8 mouse cellular contexts compared by ENCODE assay signal in the genomic region with DNA sequence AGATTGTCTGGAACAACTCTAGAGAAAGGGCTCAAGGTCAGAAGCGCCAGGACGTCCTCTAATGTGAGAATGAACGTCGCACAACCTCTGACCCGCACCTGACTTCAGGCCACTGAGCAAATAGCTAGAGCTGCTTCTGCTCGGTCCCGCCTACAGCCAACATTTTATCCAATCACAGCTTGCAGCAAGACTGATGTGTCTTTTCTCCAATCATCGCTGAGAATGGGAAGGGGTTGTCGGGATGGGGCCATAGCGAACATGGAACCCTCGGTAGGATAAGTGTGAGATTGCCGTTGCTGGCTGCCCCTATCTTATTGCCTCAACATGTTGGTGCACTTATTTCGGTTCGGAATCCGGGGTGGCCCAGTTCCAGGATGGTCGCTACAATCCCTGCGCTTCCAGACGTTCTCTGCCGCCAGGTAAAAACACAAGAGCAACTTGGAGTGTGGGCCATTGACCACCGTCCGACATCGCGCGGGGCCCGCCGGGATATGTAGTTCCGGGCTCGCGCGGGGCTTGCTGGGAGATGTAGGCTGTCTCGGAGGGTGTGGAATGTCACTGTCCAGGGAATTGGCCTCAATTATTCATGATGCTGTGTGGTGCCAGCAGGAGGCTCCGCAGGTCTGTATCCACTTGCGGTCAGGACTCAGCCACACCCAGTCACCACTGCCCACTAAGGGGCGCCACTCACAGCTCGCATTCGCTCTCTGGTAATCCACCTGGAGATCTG. TPM values are rescaled to one million over a fixed set of nuclear protein-coding genes. Genes with fewer than 3 reads are reported as not detected.
DNase-seq lines count a peak whose midpoint lies in the region; ATAC-seq and TF ChIP-seq lines count a peak whose summit lies in the region.

No protein-coding gene starts in this region.

- WGBS in cerebellum, adult 2 months: under 1% methylated on average over 36 of the region's 36 CpGs
- 1% methylated on average over 36 of the region's 36 CpGs for WGBS in forebrain, postnatal 0 days
- WGBS in lung, embryonic 15.5 days: 1% methylated on average over 36 of the region's 36 CpGs

- peak; percentile 98 for ATAC-seq in forebrain, postnatal 0 days
- peak; percentile 96 for ATAC-seq in lung, embryonic 15.5 days (ENCODE audit: borderline replicate concordance, extremely low read depth, low FRiP score, low TSS enrichment)

- peak overlapping the region; percentile 59 for H3K4me2 ChIP-seq in forebrain, postnatal 0 days (ENCODE audit: low read depth)
- H3K4me2 ChIP-seq in lung, embryonic 15.5 days: peak overlapping the region; percentile 61

- peaks cover 14 to 19% of the 10 kb centered on the region in 2 experiments for H3K4me1 ChIP-seq in MEL (ENCODE audit: control insufficient read depth in 1 of 2, insufficient read depth in 2 of 2, low read length in 2 of 2)
- H3K4me1 ChIP-seq in cerebellum, adult 2 months (ENCODE audit: control insufficient read depth, insufficient read depth, low read length): no peaks in the 10 kb centered on the region
- H3K4me1 ChIP-seq in forebrain, postnatal 0 days (ENCODE audit: insufficient read depth): 0 out of 2 replicates have a peak, but pooled peaks cover 2% of the 10 kb centered on the region
- peaks cover 18% of the 10 kb centered on the region for H3K4me1 ChIP-seq in lung, embryonic 15.5 days

- peaks cover 3% of the 10 kb centered on the region for H3K79me2 ChIP-seq in MEL (ENCODE audit: control insufficient read depth, insufficient read depth, low read length, poor library complexity)

- peak; percentile 64 to 87 for TF ChIP-seq POLR2A in MEL (IDR thresholded peaks at IDR 0.05; ENCODE audit: control insufficient read depth in 1 of 2, insufficient read depth in 1 of 2, low read depth in 1 of 2, low read length in 2 of 2, poor library complexity in 1 of 2)
- peak; percentile 62; the same call in 1 of the 2 replicates for TF ChIP-seq POLR2A in cerebellum, adult 2 months (IDR thresholded peaks at IDR 0.05; ENCODE audit: borderline replicate concordance, insufficient read depth, low read length)

- peak; percentile 44 to 63 (median 55); a peak in 5 of 6 replicates for TF ChIP-seq CTCF in MEL (IDR thresholded peaks at IDR 0.05 in 2 of 3, conservative IDR thresholded peaks at IDR 0.05 in 1 of 3; ENCODE audit: control insufficient read depth in 1 of 3, insufficient read depth in 1 of 3, low read depth in 2 of 3, low read length in 3 of 3, poor library complexity in 1 of 3, severe bottlenecking in 1 of 3)
- TF ChIP-seq CTCF in cerebellum, adult 2 months (IDR thresholded peaks at IDR 0.05; ENCODE audit: borderline replicate concordance, insufficient read depth, low read depth, low read length): peak; percentile 76
- peak; percentile 74 for TF ChIP-seq CTCF in forebrain, postnatal 0 days (IDR thresholded peaks at IDR 0.05; ENCODE audit: low read depth)

- TF ChIP-seq EP300 in MEL (IDR thresholded peaks at IDR 0.05; ENCODE audit: low read depth in 1 of 2, low read length in 2 of 2): no peak; a peak in 1 of 4 replicates

- H3K4me3 ChIP-seq in MEL (ENCODE audit: control insufficient read depth in 1 of 2, insufficient read depth in 1 of 2, low read depth in 2 of 2, low read length in 2 of 2): peak overlapping the region; percentile 83 to 91
- H3K4me3 ChIP-seq in cerebellum, adult 2 months (replicated peaks; ENCODE audit: insufficient read depth, low read depth, low read length): peak overlapping the region; percentile 79
- peak overlapping the region; percentile 73 for H3K4me3 ChIP-seq in forebrain, postnatal 0 days (ENCODE audit: low read depth, low read length)
- peak overlapping the region; percentile 56 for H3K4me3 ChIP-seq in lung, embryonic 15.5 days

- peak; percentile 2 for TF ChIP-seq RAD21 in MEL (IDR thresholded peaks at IDR 0.05; ENCODE audit: low read depth, low read length)

- peak overlapping the region; percentile 90 for H3K27ac ChIP-seq in MEL (ENCODE audit: control insufficient read depth, low read depth, low read length)
- H3K27ac ChIP-seq in cerebellum, adult 2 months (ENCODE audit: insufficient read depth, low read length): peak overlapping the region; percentile 51
- peak overlapping the region; percentile 89 for H3K27ac ChIP-seq in forebrain, postnatal 0 days (ENCODE audit: low read depth, low read length)
- peak overlapping the region; percentile 64; the same call in 1 of the 2 replicates for H3K27ac ChIP-seq in lung, embryonic 15.5 days

- peaks cover 2 to 18% of the 10 kb centered on the region in 2 experiments; a peak in 3 of 4 replicates for H3K36me3 ChIP-seq in MEL (ENCODE audit: control insufficient read depth in 1 of 2, insufficient read depth in 2 of 2, low read length in 2 of 2)
- H3K36me3 ChIP-seq in forebrain, postnatal 0 days (ENCODE audit: insufficient read depth): no peaks in the 10 kb centered on the region
- H3K36me3 ChIP-seq in lung, embryonic 15.5 days: no peaks in the 10 kb centered on the region

- H3K9me3 ChIP-seq in MEL (replicated peaks; ENCODE audit: insufficient read depth, low read length): no peaks in the 10 kb centered on the region
- no peaks in the 10 kb centered on the region for H3K9me3 ChIP-seq in forebrain, postnatal 0 days (ENCODE audit: low read length)
- H3K9me3 ChIP-seq in lung, embryonic 15.5 days: no peaks in the 10 kb centered on the region

- H3K9ac ChIP-seq in MEL (ENCODE audit: control insufficient read depth, low read depth, low read length, poor library complexity, severe bottlenecking): peak overlapping the region; percentile 85
- peak overlapping the region; percentile 68 for H3K9ac ChIP-seq in forebrain, postnatal 0 days
- H3K9ac ChIP-seq in lung, embryonic 15.5 days: peak overlapping the region; percentile 31; the same call in 1 of the 2 replicates

- peak; percentile 100 for DNase-seq in MEL (ENCODE audit: low read depth, low spot score)
- peak; percentile 98 for DNase-seq in cerebellum, adult 2 months
- DNase-seq in forebrain, postnatal 0 days: peak; percentile 97
- peak; percentile 95 for DNase-seq in heart, postnatal 4 days
- peak; percentile 96 to 97 for DNase-seq in layer of hippocampus, adult 8-10 months (ENCODE audit: low spot score in 2 of 2)
- peak; percentile 92 for DNase-seq in ovary, adult 18-20 months (ENCODE audit: low spot score)
- peak; percentile 94 for DNase-seq in thymus, postnatal 0 days (ENCODE audit: low spot score)

- H3K27me3 ChIP-seq in MEL (ENCODE audit: control insufficient read depth in 1 of 2, insufficient read depth in 2 of 2, low read length in 2 of 2): no peaks in the 10 kb centered on the region
- H3K27me3 ChIP-seq in cerebellum, adult 2 months (ENCODE audit: control insufficient read depth, insufficient read depth, low read length): no peaks in the 10 kb centered on the region
- 0 out of 2 replicates have a peak, but pooled peaks cover 4% of the 10 kb centered on the region for H3K27me3 ChIP-seq in forebrain, postnatal 0 days (ENCODE audit: insufficient read depth, low read length)
- peaks cover under 1% of the 10 kb centered on the region; the same call in 1 of the 2 replicates for H3K27me3 ChIP-seq in lung, embryonic 15.5 days

RNA-seq across cellular contexts. Expression of a gene that starts 0.9 kb away (rescaled TPM):
- 72.4 and 76.9 TPM in 2 replicates for total RNA-seq in MEL (2012; rRNA removed)
- 100 to 1,000 TPM in 1 of 2 experiments, not detected in 1; 124 TPM for polyA plus RNA-seq in MEL (2012; ENCODE audit: insufficient read depth in 1 of 2, insufficient read length in 2 of 2, low read depth in 1 of 2, low replicate concordance in 2 of 2, missing spikeins in 1 of 2)
- 51.8 and 53.5 TPM in 2 replicates for polyA plus RNA-seq in cerebellum, adult 2 months (2012; rRNA removed)
- total RNA-seq in forebrain, postnatal 0 days (2014; rRNA removed): 58.2 and 64.1 TPM in 2 replicates
- 38.7 and 44.6 TPM in 2 replicates for polyA plus RNA-seq in forebrain, postnatal 0 days (2015; fragmentation: Nextera tagmentation; extraction: Ambion mirVana)
- total RNA-seq in heart, postnatal 4 days (2021): 10 to 100 TPM; 86.3 to 87.0 TPM
- total RNA-seq in layer of hippocampus, adult 8-10 months (2022): 10 to 100 TPM; 51.9 to 59.2 (median 56.8) TPM
- 44.7 and 49.6 TPM in 2 replicates for polyA plus RNA-seq in lung, embryonic 15.5 days (2015; fragmentation: Nextera tagmentation; extraction: Ambion mirVana)
- polyA plus RNA-seq in thymus, postnatal 0 days (2015; fragmentation: Nextera tagmentation; extraction: Ambion mirVana): 32.6 and 33.9 TPM in 2 replicates

RNA-seq across cellular contexts. Expression of a gene that starts 2.4 kb away (rescaled TPM):
- total RNA-seq in MEL (2012; rRNA removed): 30.2 and 41.2 TPM in 2 replicates
- 10 to 100 TPM in 1 of 2 experiments, not detected in 1; 41.5 TPM for polyA plus RNA-seq in MEL (2012; ENCODE audit: insufficient read depth in 1 of 2, insufficient read length in 2 of 2, low read depth in 1 of 2, low replicate concordance in 2 of 2, missing spikeins in 1 of 2)
- 4.1 and 4.4 TPM in 2 replicates for polyA plus RNA-seq in cerebellum, adult 2 months (2012; rRNA removed)
- 8.0 and 9.5 TPM in 2 replicates for total RNA-seq in forebrain, postnatal 0 days (2014; rRNA removed)
- polyA plus RNA-seq in forebrain, postnatal 0 days (2015; fragmentation: Nextera tagmentation; extraction: Ambion mirVana): 3.4 and 5.1 TPM in 2 replicates
- under 1 TPM; 0.45 to 0.83 TPM for total RNA-seq in heart, postnatal 4 days (2021)
- 1 to 10 TPM; 3.0 to 5.2 (median 4.0) TPM for total RNA-seq in layer of hippocampus, adult 8-10 months (2022)
- polyA plus RNA-seq in lung, embryonic 15.5 days (2015; fragmentation: Nextera tagmentation; extraction: Ambion mirVana): 0.64 and 0.77 TPM in 2 replicates
- polyA plus RNA-seq in thymus, postnatal 0 days (2015; fragmentation: Nextera tagmentation; extraction: Ambion mirVana): 2.0 and 3.0 TPM in 2 replicates

RNA-seq across cellular contexts. Expression of a gene that starts 18.9 kb away (rescaled TPM):
- 0.04 TPM in 1 of 2 replicates, not detected in the other for total RNA-seq in MEL (2012; rRNA removed)
- under 1 TPM in 1 of 2 experiments, not detected in 1; 0.35 TPM for polyA plus RNA-seq in MEL (2012; ENCODE audit: insufficient read depth in 1 of 2, insufficient read length in 2 of 2, low read depth in 1 of 2, low replicate concordance in 2 of 2, missing spikeins in 1 of 2)
- polyA plus RNA-seq in cerebellum, adult 2 months (2012; rRNA removed): 0.74 and 0.87 TPM in 2 replicates
- 0.15 TPM in 1 of 2 replicates, not detected in the other for total RNA-seq in forebrain, postnatal 0 days (2014; rRNA removed)
- 0.08 and 0.52 TPM in 2 replicates for polyA plus RNA-seq in forebrain, postnatal 0 days (2015; fragmentation: Nextera tagmentation; extraction: Ambion mirVana)
- under 1 TPM in 1 of 2 experiments, not detected in 1; 0.19 TPM for total RNA-seq in heart, postnatal 4 days (2021)
- under 1 TPM in 3 of 4 experiments, not detected in 1; 0.43 to 0.48 (median 0.45) TPM for total RNA-seq in layer of hippocampus, adult 8-10 months (2022)
- 0.16 TPM in 2 replicates for polyA plus RNA-seq in lung, embryonic 15.5 days (2015; fragmentation: Nextera tagmentation; extraction: Ambion mirVana)
- 0.34 and 0.54 TPM in 2 replicates for polyA plus RNA-seq in thymus, postnatal 0 days (2015; fragmentation: Nextera tagmentation; extraction: Ambion mirVana)

RNA-seq across cellular contexts. Expression of a gene that starts 29.0 kb away (rescaled TPM):
- total RNA-seq in MEL (2012; rRNA removed): 18.2 and 24.8 TPM in 2 replicates
- 10 to 100 TPM in 1 of 2 experiments, not detected in 1; 82.6 TPM for polyA plus RNA-seq in MEL (2012; ENCODE audit: insufficient read depth in 1 of 2, insufficient read length in 2 of 2, low read depth in 1 of 2, low replicate concordance in 2 of 2, missing spikeins in 1 of 2)
- 221 and 222 TPM in 2 replicates for polyA plus RNA-seq in cerebellum, adult 2 months (2012; rRNA removed)
- 83.3 and 93.8 TPM in 2 replicates for total RNA-seq in forebrain, postnatal 0 days (2014; rRNA removed)
- 156 and 165 TPM in 2 replicates for polyA plus RNA-seq in forebrain, postnatal 0 days (2015; fragmentation: Nextera tagmentation; extraction: Ambion mirVana)
- total RNA-seq in heart, postnatal 4 days (2021): 10 to 100 TPM; 22.4 to 26.1 TPM
- total RNA-seq in layer of hippocampus, adult 8-10 months (2022): 100 to 1,000 TPM; 120 to 139 (median 128) TPM
- 38.6 and 43.4 TPM in 2 replicates for polyA plus RNA-seq in lung, embryonic 15.5 days (2015; fragmentation: Nextera tagmentation; extraction: Ambion mirVana)
- 31.4 and 35.1 TPM in 2 replicates for polyA plus RNA-seq in thymus, postnatal 0 days (2015; fragmentation: Nextera tagmentation; extraction: Ambion mirVana)

RNA-seq across cellular contexts. Expression of a gene that starts 29.3 kb away (rescaled TPM):
- total RNA-seq in MEL (2012; rRNA removed): 20.1 and 20.9 TPM in 2 replicates
- polyA plus RNA-seq in MEL (2012; ENCODE audit: insufficient read depth in 1 of 2, insufficient read length in 2 of 2, low read depth in 1 of 2, low replicate concordance in 2 of 2, missing spikeins in 1 of 2): 10 to 100 TPM in 1 of 2 experiments, not detected in 1; 56.3 TPM
- 81.3 and 88.0 TPM in 2 replicates for polyA plus RNA-seq in cerebellum, adult 2 months (2012; rRNA removed)
- 21.4 and 31.9 TPM in 2 replicates for total RNA-seq in forebrain, postnatal 0 days (2014; rRNA removed)
- polyA plus RNA-seq in forebrain, postnatal 0 days (2015; fragmentation: Nextera tagmentation; extraction: Ambion mirVana): 9.7 and 13.9 TPM in 2 replicates
- 10 to 100 TPM; 63.2 to 65.7 TPM for total RNA-seq in heart, postnatal 4 days (2021)
- 10 to 100 TPM; 28.8 to 38.8 (median 33.5) TPM for total RNA-seq in layer of hippocampus, adult 8-10 months (2022)
- polyA plus RNA-seq in lung, embryonic 15.5 days (2015; fragmentation: Nextera tagmentation; extraction: Ambion mirVana): 40.4 and 44.4 TPM in 2 replicates
- 23.2 and 26.6 TPM in 2 replicates for polyA plus RNA-seq in thymus, postnatal 0 days (2015; fragmentation: Nextera tagmentation; extraction: Ambion mirVana)

Comparison
In these comparisons a context has a peak if more than half of its experiments do, and no peak if none do; other contexts are left out.
1. Peak in every context shown above with its lines: DNase-seq, ATAC-seq, H3K4me3 ChIP-seq and H3K27ac ChIP-seq.
2. H3K9ac ChIP-seq: peak in every context shown above with its lines; median percentile 85 in MEL; 68 in forebrain, postnatal 0 days; 31 in lung, embryonic 15.5 days.